ENCODE assay signal across 7 mouse cellular contexts in the genomic region with DNA sequence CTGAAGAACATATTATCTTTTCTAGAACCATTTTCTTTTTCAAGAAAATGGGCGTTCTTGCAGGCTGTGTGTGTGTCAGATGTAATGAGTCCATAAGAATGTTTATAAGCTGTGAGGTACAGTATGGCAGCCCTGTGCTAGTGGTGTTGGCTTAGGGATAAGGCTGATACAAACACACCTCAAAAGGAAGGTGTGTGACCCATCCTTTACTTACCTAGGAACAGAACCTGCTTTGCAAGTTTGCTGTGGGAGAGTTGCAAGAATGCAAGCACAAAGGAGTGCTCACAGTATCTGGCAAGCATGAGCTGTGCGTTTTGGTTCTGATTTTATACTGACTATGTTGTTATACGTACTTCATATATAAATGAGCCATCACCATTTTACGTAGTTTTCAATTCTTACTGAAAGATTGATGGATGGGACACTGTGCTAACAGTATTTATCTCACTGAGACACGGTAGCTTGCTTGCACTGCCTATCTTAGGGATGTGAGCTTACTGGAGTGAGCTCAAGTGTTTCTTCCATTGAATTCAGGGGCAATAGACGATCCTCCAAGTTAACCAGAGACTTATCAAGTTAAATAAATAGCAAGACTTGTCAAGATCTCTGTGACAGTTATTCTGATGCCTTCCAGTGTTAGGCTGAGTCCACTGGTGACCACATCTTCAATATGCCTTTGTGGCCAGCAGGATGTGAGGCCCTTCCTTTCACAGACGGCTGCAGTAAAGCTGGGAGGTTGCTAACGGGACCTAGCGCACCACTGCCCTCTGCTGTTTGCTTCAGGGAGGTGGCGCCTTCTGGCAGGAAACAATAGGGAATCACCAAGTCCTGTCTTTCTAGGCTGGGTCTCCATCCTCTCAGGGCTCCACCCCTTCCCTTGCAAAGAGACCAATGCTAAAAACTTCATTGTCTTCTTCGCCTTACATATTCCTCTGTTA.
DNase-seq lines count a peak whose midpoint lies in the region; ATAC-seq and TF ChIP-seq lines count a peak whose summit lies in the region.

No protein-coding gene starts in this region.

- no peak overlapping the region for H3K27ac ChIP-seq in midbrain, embryonic 16.5 days (ENCODE audit: low read length)
- no peak overlapping the region for H3K27ac ChIP-seq in spleen, adult 2 months (ENCODE audit: insufficient read depth, low read length)

- peak; percentile 84; the same call in 1 of the 2 replicates for TF ChIP-seq CTCF in spleen, adult 2 months (IDR thresholded peaks at IDR 0.05; ENCODE audit: extremely low read depth, insufficient read depth, insufficient read length, insufficient replicate concordance)

- intact Hi-C loops in left cerebral cortex, postnatal 4 days (cut with DNase I): loop anchor here (5.0 kb wide), 2 partner anchors 113 to 123 kb away; no protein-coding TSS in a partner anchor

- no peaks in the 10 kb centered on the region for H3K36me3 ChIP-seq in midbrain, embryonic 16.5 days (ENCODE audit: control insufficient read depth, insufficient read depth, low read length)
- H3K36me3 ChIP-seq in spleen, adult 2 months (ENCODE audit: control insufficient read depth, insufficient read depth, low read length): no peaks in the 10 kb centered on the region

- DNase-seq in adrenal gland, adult 18-20 months (ENCODE audit: low spot score in 2 of 2): peak; percentile 55 to 58
- peak; percentile 93 for DNase-seq in embryo, embryonic 10 days (ENCODE audit: low spot score)
- DNase-seq in kidney, adult 11 months: peak; percentile 16
- DNase-seq in left cerebral cortex, postnatal 4 days: peak; percentile 80
- peak; percentile 5 to 41 for DNase-seq in spleen, adult 2 months (ENCODE audit: low read depth in 1 of 2, low spot score in 2 of 2)

- WGBS in midbrain, embryonic 16.5 days: 47% methylated on average over 11 of the region's 11 CpGs
- WGBS in spleen, adult 2 months: 49% methylated on average over 11 of the region's 11 CpGs

- ATAC-seq in granulocyte monocyte progenitor cell, adult 5-6 weeks (replicated peaks; ENCODE audit: poor library complexity, severe bottlenecking): peak; percentile 98
- ATAC-seq in midbrain, embryonic 16.5 days: peak; percentile 82

- no peaks in the 10 kb centered on the region for H3K27me3 ChIP-seq in midbrain, embryonic 16.5 days (ENCODE audit: control insufficient read depth, insufficient read depth, low read depth, low read length)
- no peaks in the 10 kb centered on the region for H3K27me3 ChIP-seq in spleen, adult 2 months (ENCODE audit: control insufficient read depth, insufficient read depth, low read length)

- no peak overlapping the region for H3K9ac ChIP-seq in midbrain, embryonic 16.5 days (ENCODE audit: low read depth, low read length)

- no peak overlapping the region for H3K4me3 ChIP-seq in midbrain, embryonic 16.5 days (ENCODE audit: low read depth, low read length)
- no peak overlapping the region for H3K4me3 ChIP-seq in spleen, adult 2 months (ENCODE audit: extremely low read depth, insufficient read depth, insufficient read length)

- TF ChIP-seq POLR2A in spleen, adult 2 months (IDR thresholded peaks at IDR 0.05; ENCODE audit: low read depth, low read length): no peak

- no peaks in the 10 kb centered on the region for H3K4me1 ChIP-seq in midbrain, embryonic 16.5 days (ENCODE audit: control insufficient read depth, insufficient read depth, low read length)
- H3K4me1 ChIP-seq in spleen, adult 2 months (ENCODE audit: control insufficient read depth, insufficient read depth, insufficient read length): no peaks in the 10 kb centered on the region

- no peak overlapping the region for H3K4me2 ChIP-seq in midbrain, embryonic 16.5 days (ENCODE audit: low read length)

- H3K9me3 ChIP-seq in midbrain, embryonic 16.5 days (replicated peaks; ENCODE audit: control insufficient read depth, low read length, poor library complexity, severe bottlenecking): no peaks in the 10 kb centered on the region

Comparison
In these comparisons a context has a peak if more than half of its experiments do, and no peak if none do; other contexts are left out.
1. DNase-seq: peak in every context shown above with its lines; median percentile 93 in embryo, embryonic 10 days; 80 in left cerebral cortex, postnatal 4 days; 56 in adrenal gland, adult 18-20 months; 23 in spleen, adult 2 months; 16 in kidney, adult 11 months.